Mouse (Mus musculus) heart, postnatal 36 days (tissue): ENCODE results near the gene Doc2a. TPM values are rescaled to one million over a fixed set of nuclear protein-coding genes. Genes with fewer than 3 reads are reported as not detected.
A peak's percentile ranks its signal among the peaks of the same experiment; 100 is the strongest.

Experiments used
- DNase-seq, 2 experiments: peaks; one replicate each; pipeline ENCODE4 v3.0.0; 2021 to 2022
- intact Hi-C: fragments of 180-260 bp; cut with DNase I; formaldehyde crosslinking; loops from one replicate; pipeline ENCODE4 v1.15.1; 2025
- total RNA-seq, 2 experiments: library from RNA; stranded (reverse); gene quantifications; 2 replicates each; pipeline ENCODE4 v1.2.3; 2021

The Doc2a gene
- total RNA-seq: not detected

- intact Hi-C loops: no loop called here
- no peak for DNase-seq
Observed at GRCm38 (mm10) chr7:126847116-126847420, at the start of gene Doc2a. Doc2a (plus strand) TSS chr7:126847416.

- DNase-seq: peak in 1 of 2 experiments; percentile 56
- intact Hi-C loops: loop anchor here (2.0 kb wide), 1 partner anchor 40 kb away; the partner anchor contains the start of gene Mapk3
Observed at GRCm38 (mm10) chr7:126798127-126799049, 48.8 kb upstream of the Doc2a start.

- intact Hi-C loops: loop anchor here (2.0 kb wide), 1 partner anchor 40 kb away; the partner anchor contains the start of gene Mapk3
- peak; percentile 95 to 96 for DNase-seq
Observed at GRCm38 (mm10) chr7:126799050-126799467, 48.2 kb upstream of the Doc2a start.

- intact Hi-C loops: loop anchor here (2.0 to 5.0 kb wide), 2 partner anchors 41 to 63 kb away; partner anchors contain the start of genes Hirip3, Ino80e and Mapk3
- DNase-seq: peak in 1 of 2 experiments; percentile 81
Observed at GRCm38 (mm10) chr7:126799468-126800268, 47.5 kb upstream of the Doc2a start.

GRCm38 (mm10) chr7:126800269-126801056, 46.8 kb upstream of the Doc2a start:
- DNase-seq: no peak
- intact Hi-C loops: loop anchor here (5.0 kb wide), 1 partner anchor 62 kb away; the partner anchor contains the start of genes Hirip3 and Ino80e

GRCm38 (mm10) chr7:126801057-126801422, 46.2 kb upstream of the Doc2a start:
- intact Hi-C loops: loop anchor here (5.0 kb wide), 1 partner anchor 61 kb away; the partner anchor contains the start of genes Hirip3 and Ino80e

GRCm38 (mm10) chr7:126802134-126802889, 44.9 kb upstream of the Doc2a start:
- intact Hi-C loops: loop anchor here (5.0 kb wide), 1 partner anchor 60 kb away; the partner anchor contains the start of genes Hirip3 and Ino80e
- no peak for DNase-seq

More at GRCm38 (mm10) chr7:126801057-126801422, 46.2 kb upstream of the Doc2a start:
- DNase-seq: no peak

GRCm38 (mm10) chr7:126803181-126803580, 44.0 kb upstream of the Doc2a start:
- intact Hi-C loops: loop anchor here (5.0 kb wide), 1 partner anchor 59 kb away; the partner anchor contains the start of genes Hirip3 and Ino80e

GRCm38 (mm10) chr7:126803751-126804150, 43.5 kb upstream of the Doc2a start:
- DNase-seq: no peak
- intact Hi-C loops: loop anchor here (5.0 kb wide), 1 partner anchor 59 kb away; the partner anchor contains the start of genes Hirip3 and Ino80e

More at GRCm38 (mm10) chr7:126803181-126803580, 44.0 kb upstream of the Doc2a start:
- DNase-seq: no peak

GRCm38 (mm10) chr7:126806956-126807355, 40.3 kb upstream of the Doc2a start:
- intact Hi-C loops: no loop called here
- no peak for DNase-seq

GRCm38 (mm10) chr7:126807405-126807804, 39.8 kb upstream of the Doc2a start:
- DNase-seq: no peak
- intact Hi-C loops: no loop called here

- peak; percentile 88 for DNase-seq
- intact Hi-C loops: no loop called here
Observed at GRCm38 (mm10) chr7:126808703-126809455, 38.3 kb upstream of the Doc2a start.

GRCm38 (mm10) chr7:126809723-126810369, 37.4 kb upstream of the Doc2a start:
- DNase-seq: no peak
- intact Hi-C loops: no loop called here

- intact Hi-C loops: no loop called here
- no peak for DNase-seq
Observed at GRCm38 (mm10) chr7:126815726-126816222, 31.4 kb upstream of the Doc2a start.

- intact Hi-C loops: no loop called here
- DNase-seq: no peak
Observed at GRCm38 (mm10) chr7:126816494-126816893, 30.7 kb upstream of the Doc2a start.

- DNase-seq: no peak
- intact Hi-C loops: no loop called here
Observed at GRCm38 (mm10) chr7:126817595-126817994, 29.6 kb upstream of the Doc2a start.

GRCm38 (mm10) chr7:126818818-126819217, 28.4 kb upstream of the Doc2a start:
- DNase-seq: no peak
- intact Hi-C loops: no loop called here
